Mouse (Mus musculus) brain, embryonic 14.5 days (tissue): ENCODE results near the gene Klhdc9.

Experiments used
- CTCF ChIP-seq: fragments of 200-500 bp; IDR thresholded peaks from 2 replicates; pipeline ENCODE4 v1.5.1; 2012; ENCODE audit warnings: inconsistent platforms, mild to moderate bottlenecking, moderate library complexity, borderline replicate concordance; ENCODE audit not compliant: insufficient read depth, insufficient read length; ENCODE audit errors: extremely low read depth
- POLR2A ChIP-seq: fragments of 200-500 bp; IDR thresholded peaks from 2 replicates; pipeline ENCODE4 v1.6.1; 2012; ENCODE audit warnings: mild to moderate bottlenecking, inconsistent platforms, borderline replicate concordance; ENCODE audit not compliant: poor library complexity, insufficient read depth, insufficient read length, severe bottlenecking; ENCODE audit errors: extremely low read depth

DNA sequence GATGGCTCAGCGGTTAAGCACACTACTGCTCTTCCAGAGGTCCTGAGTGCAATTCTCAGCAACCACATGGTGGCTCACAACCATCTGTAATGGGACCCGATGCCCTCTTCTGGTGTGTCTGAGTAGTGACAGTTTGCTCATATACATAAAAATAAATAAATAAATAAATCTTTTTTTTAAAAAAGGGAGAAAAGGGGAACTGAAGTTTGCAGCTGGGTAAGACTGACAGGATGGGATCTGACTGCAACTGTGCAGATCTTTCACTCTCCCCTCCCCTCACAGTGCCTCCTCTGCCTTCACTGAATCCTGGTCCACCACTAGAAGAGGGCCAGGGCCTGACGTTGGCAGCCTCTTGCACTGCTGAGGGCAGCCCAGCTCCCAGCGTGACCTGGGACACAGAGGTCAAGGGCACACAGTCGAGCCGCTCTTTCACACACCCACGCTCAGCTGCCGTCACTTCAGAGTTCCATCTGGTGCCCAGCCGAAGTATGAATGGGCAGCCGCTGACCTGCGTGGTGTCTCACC, 21.6 kb upstream of the Klhdc9 start:
- TF ChIP-seq POLR2A (no peak), CTCF (no peak)
